ENCODE assay signal across 13 mouse cellular contexts in genomic region chr13:112425181-112425654, GRCm38 (mm10). TPM values are rescaled to one million over a fixed set of nuclear protein-coding genes. Genes with fewer than 3 reads are reported as not detected.
DNase-seq lines count a peak whose midpoint lies in the region; ATAC-seq and TF ChIP-seq lines count a peak whose summit lies in the region.
"Had no signal": no experiment of that assay in that cellular context is flagged by ENCODE, and none has a peak within 500 bp of the region (broad histone marks: within the 10 kb centered on the region; RNA-seq: fewer than 3 reads in every experiment).

No protein-coding gene starts in this region.

- no peaks in the 10 kb centered on the region for H3K9me3 ChIP-seq in heart, postnatal 0 days (replicated peaks; ENCODE audit: control insufficient read depth, low read length)
- H3K9me3 ChIP-seq: embryonic facial prominence, embryonic 15.5 days; hindbrain, embryonic 12.5 days had no signal

- no peak for TF ChIP-seq CTCF in heart, postnatal 0 days (IDR thresholded peaks at IDR 0.05; ENCODE audit: low read depth)

- H3K27ac ChIP-seq in heart, postnatal 0 days (ENCODE audit: low read depth) = peak overlapping the region; percentile 90
- H3K27ac ChIP-seq: embryonic facial prominence, embryonic 15.5 days; hindbrain, embryonic 12.5 days; liver, embryonic 14.5 days; macrophage had no signal

- H3K27me3 ChIP-seq in heart, postnatal 0 days (ENCODE audit: control insufficient read depth, insufficient read depth, low read length) = no peaks in the 10 kb centered on the region
- H3K27me3 ChIP-seq: embryonic facial prominence, embryonic 15.5 days; hindbrain, embryonic 12.5 days had no signal

- peak; percentile 40; the same call in 1 of the 2 replicates for TF ChIP-seq EP300 in heart, postnatal 0 days (IDR thresholded peaks at IDR 0.05; ENCODE audit: low read depth)

- H3K4me2 ChIP-seq in heart, postnatal 0 days (ENCODE audit: low read depth, low read length) = peak overlapping the region; percentile 41
- H3K4me2 ChIP-seq: embryonic facial prominence, embryonic 15.5 days; hindbrain, embryonic 12.5 days had no signal

- no peak overlapping the region for H3K4me3 ChIP-seq in heart, postnatal 0 days (ENCODE audit: low read depth, low read length)
- H3K4me3 ChIP-seq: embryonic facial prominence, embryonic 15.5 days; hindbrain, embryonic 12.5 days had no signal

- peaks cover 18% of the 10 kb centered on the region; the same call in 1 of the 2 replicates for H3K4me1 ChIP-seq in heart, postnatal 0 days (ENCODE audit: control insufficient read depth, insufficient read depth)
- H3K4me1 ChIP-seq: embryonic facial prominence, embryonic 15.5 days had no signal

- no peaks in the 10 kb centered on the region for H3K36me3 ChIP-seq in heart, postnatal 0 days (replicated peaks; ENCODE audit: control insufficient read depth, insufficient read depth, low read length)
- H3K36me3 ChIP-seq: embryonic facial prominence, embryonic 15.5 days; hindbrain, embryonic 12.5 days had no signal

- 15% methylated on average over 8 of the region's 8 CpGs for WGBS in heart, postnatal 0 days

- 0 out of 2 replicates have a peak overlapping the region, but pooled peaks have one; percentile 20 for H3K9ac ChIP-seq in heart, postnatal 0 days (replicated peaks; ENCODE audit: low read depth, low read length)
- H3K9ac ChIP-seq: embryonic facial prominence, embryonic 15.5 days; hindbrain, embryonic 12.5 days; liver, embryonic 14.5 days had no signal

- peak; percentile 86 for ATAC-seq in heart, postnatal 0 days (ENCODE audit: insufficient read depth, low read depth)

- DNase-seq in adrenal gland, adult 2 months = peak; percentile 69
- DNase-seq in adrenal gland, postnatal 25 days = no peak
- peak; percentile 55 for DNase-seq in thymus, postnatal 14 days
- no peak for DNase-seq in thymus, adult 18-20 months
- DNase-seq in heart, postnatal 0 days (ENCODE audit: low spot score) = peak; percentile 88
- DNase-seq in thymus, postnatal 4 days = peak; percentile 57
- DNase-seq in ovary, postnatal 36 days (ENCODE audit: low spot score) = no peak
- DNase-seq in neural tube, embryonic 10.5 days (ENCODE audit: extremely low spot score, low spot score) = no peak
- DNase-seq: cerebellum, postnatal 25 days had no signal

RNA-seq across cellular contexts. Expression of gene Il6st, which starts 38.7 kb away (rescaled TPM):
- 100 to 1,000 TPM; 339 to 355 TPM for total RNA-seq in adrenal gland, adult 2 months (2021)
- 27.8 and 44.4 TPM in 2 replicates for polyA plus RNA-seq in adrenal gland, adult 2 months (2012; rRNA removed)
- total RNA-seq in adrenal gland, postnatal 25 days (2021) = 247 and 388 TPM in 2 replicates
- total RNA-seq in heart, postnatal 0 days (2014; rRNA removed; ENCODE audit: low replicate concordance) = 79.0 and 98.0 TPM in 2 replicates
- polyA plus RNA-seq in heart, postnatal 0 days (2015; fragmentation: Nextera tagmentation; extraction: Ambion mirVana) = 29.9 and 30.0 TPM in 2 replicates

Comparison
In these comparisons a context has a peak if more than half of its experiments do, and no peak if none do; other contexts are left out.
1. DNase-seq: peak in adrenal gland, adult 2 months (single experiment), thymus, postnatal 14 days (single experiment), heart, postnatal 0 days (single experiment) and thymus, postnatal 4 days (single experiment); none in adrenal gland, postnatal 25 days (single experiment), thymus, adult 18-20 months (0 of 2), ovary, postnatal 36 days (single experiment) and neural tube, embryonic 10.5 days (single experiment).